Mouse (Mus musculus) bone marrow, adult 2 months (tissue): ENCODE measurements around the gene Atp4b.

Source experiments
- CTCF ChIP-seq: fragments of 200-500 bp; IDR thresholded peaks from 2 replicates; pipeline ENCODE4 v1.5.1; 2011; ENCODE audit warnings: low read length, control low read depth; ENCODE audit not compliant: control insufficient read depth, insufficient read depth
- POLR2A ChIP-seq: fragments of 200-500 bp; IDR thresholded peaks from 2 replicates; pipeline ENCODE4 v1.6.1; 2011; ENCODE audit warnings: low read depth, mild to moderate bottlenecking, control low read depth, low read length, borderline replicate concordance; ENCODE audit not compliant: control insufficient read depth

- TF ChIP-seq CTCF (no peak), POLR2A (no peak)
These were observed 19.3 kb upstream of the Atp4b start for GRCm38 (mm10) chr8:13415879-13416278.
